Mouse (Mus musculus) right cerebral cortex, postnatal 25 days (tissue): ENCODE results near the gene Trim27.

ENCODE experiments used
- DNase-seq: peaks from one replicate; pipeline ENCODE4 v3.0.0; 2022

Gene Trim27

DNA sequence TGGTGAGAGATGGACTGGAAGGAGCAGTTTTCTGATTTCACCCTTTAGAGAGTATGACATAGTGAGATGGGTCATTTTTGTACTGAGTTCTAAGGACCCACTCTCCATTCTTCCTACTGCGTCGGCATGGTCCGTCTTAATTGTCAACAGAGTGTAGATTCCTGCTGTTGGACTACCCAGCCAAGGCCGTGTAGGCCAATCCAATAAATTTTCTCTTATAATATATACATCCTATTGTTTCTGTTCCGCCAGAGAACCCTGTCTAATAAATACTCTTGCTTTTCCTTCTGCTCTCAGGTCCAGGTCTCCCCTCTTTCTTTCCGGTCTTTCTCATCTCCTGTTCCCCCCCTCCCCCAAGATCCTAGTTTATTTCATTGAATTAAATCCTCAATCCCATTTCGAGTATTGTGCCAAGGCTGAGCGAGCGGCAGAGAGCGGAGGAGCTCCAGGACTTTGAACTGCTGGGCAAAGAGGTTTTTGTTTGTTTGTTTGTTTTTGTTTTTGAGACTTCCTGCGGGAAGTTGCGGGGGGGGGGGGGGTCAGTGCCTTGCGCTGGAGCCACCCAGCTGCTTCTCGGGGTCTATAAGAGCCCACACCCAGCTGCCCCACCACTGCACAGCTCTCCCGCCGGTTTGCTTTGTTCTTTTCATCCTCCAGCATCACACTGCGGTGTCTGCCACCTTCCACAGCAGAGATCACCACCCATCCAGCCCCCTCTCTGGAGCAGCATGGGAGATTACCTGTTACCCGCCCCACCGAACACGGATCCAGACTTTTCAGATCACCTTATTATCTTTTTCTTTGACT lies 42.6 kb downstream of the Trim27 start:
- no peak for DNase-seq

DNA sequence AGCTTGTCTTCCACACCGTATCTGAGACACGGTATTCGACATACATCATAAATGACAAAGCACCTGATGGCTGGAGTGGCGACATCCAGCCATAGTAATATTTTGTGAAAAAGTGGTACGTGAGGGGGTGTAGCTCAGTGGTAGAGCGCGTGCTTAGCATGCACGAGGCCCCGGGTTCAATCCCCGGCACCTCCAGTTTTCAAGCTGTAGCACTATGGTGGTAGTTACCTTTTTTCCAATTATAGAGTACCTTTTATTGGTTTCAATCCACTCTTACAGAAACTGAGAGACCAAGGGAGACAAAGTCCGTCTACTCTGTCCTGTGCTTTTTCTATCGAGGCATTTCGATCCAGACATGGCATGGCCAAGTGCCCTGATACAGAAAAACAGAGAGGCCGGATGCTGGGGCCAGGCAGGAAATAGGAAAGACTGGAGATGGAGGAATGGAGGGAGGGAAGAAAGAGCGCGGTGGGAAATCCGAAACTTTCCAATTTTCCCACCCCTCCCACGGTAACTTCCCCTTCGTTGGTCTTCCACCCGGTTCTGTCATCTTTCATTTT lies 43.3 kb downstream of the Trim27 start:
- DNase-seq = peak; percentile 87

DNA sequence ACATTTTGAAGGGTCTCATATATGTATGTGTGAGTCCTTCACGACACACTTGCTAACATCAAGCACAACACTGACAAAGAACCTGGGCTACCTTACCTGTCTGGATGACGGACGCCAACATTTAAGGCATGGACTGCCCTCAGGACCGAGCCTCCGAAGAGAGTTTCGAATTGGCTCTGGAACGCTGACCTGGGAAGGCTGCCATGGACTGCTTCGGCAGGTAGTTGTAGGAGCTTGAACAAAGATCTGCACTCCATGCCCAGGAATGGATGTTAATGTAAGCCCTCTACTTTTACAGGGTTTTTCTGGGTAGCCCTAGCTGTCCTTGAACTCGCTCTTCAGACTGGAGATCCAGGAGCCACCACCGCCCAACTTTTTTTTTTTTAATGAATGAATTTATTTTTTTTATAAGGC lies 44.0 kb downstream of the Trim27 start:
- DNase-seq = no peak

DNA sequence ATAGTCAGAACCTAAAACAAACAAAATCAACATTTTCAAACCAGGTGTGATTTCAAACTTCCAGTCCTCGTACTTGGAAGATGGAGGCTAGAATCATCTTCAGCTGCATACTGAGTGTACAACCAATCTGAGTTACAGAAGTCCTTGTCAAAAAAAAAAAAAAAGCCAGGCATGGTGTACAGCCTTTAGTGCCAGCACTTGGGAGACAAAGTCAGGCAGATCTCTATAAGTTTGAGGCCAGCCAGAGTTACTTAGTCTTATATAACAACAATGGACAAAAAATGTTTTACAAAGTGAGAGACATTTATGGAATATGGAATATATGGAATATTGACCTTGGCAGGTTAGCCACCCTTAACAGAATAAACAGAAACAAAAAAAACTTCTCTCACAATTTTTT lies 45.1 kb downstream of the Trim27 start:
- DNase-seq = no peak

DNA sequence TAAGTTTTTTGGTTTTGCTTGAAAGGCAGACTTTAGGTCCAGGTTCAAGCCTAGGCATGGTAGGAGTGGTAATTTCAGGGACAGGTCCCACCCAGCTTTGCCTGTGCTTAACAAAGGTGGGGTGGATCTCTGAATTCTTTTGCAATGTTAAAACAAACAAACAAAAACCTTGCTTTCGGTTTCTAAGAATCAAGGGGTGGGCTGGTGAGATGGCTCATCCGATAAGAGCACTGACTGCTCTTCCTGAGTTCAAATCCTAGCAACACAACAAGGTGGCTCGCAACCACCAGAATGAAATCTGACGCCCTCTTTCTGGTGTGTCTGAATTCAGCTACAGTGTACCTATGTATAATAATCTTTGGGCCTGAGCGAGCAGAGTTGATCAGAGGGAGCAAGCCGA lies 46.0 kb downstream of the Trim27 start:
- DNase-seq = no peak

DNA sequence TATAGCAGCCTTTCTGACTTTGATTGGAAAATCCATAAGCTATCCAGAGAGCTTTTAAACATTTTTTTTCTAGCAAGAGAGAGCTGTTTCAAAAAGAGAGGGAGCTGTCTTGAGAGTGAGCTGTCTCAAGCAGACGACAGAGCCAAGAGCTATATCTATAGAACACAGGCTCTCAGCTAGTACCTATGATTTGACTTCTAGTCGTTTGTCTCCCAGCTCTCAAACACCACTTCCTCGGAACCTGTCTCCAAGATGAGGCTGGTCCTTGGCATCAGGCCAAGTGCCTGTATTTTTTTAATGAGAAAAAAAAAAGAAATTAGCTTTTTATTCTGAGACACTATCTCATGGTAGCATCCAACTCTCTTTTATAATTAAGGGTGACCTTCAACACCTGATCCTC lies 46.8 kb downstream of the Trim27 start:
- DNase-seq = no peak

DNA sequence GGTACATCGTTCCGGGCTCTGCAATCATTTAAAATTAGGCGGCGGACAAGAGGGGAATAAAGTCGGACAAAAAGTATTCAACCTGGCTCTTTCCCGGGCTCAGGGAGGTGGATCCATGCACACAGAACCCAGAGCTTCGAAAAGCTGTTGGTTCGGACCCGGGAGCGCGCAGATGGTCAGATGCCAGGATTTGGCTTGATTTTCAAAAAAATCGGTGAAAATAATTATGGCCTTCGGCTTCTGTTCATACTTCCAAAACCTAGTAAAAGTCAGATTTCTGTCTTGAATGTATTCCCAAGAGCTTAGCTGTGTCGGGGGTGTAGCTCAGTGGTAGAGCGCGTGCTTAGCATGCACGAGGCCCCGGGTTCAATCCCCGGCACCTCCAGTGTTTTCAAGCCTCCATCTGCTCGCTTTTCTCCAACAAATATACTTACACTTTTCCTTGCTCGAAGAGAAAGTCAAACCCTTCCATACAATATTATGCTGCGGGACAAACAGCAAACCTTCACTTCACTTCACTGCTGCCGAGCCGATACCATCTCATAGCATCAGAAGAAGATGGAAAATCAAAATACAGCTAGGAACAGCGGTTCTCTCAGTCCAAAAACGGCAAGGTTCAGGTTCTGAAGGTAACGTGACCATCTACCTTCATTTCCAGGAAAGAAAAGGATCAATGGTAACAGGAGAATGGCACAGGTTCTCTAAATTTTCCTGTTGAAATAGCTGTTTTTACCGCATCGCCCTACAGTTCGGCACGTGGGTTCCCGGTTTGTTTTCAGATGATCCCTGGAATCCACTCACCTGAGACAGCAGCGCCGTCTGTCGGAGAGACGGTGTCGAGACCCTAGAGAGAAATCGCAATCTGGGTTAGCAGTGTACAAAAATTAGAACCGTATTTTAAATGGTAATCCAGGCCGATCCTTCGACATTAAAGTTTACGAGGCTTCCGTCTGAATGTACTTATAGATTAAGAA lies 54.8 kb downstream of the Trim27 start:
- DNase-seq = peak; percentile 82

DNA sequence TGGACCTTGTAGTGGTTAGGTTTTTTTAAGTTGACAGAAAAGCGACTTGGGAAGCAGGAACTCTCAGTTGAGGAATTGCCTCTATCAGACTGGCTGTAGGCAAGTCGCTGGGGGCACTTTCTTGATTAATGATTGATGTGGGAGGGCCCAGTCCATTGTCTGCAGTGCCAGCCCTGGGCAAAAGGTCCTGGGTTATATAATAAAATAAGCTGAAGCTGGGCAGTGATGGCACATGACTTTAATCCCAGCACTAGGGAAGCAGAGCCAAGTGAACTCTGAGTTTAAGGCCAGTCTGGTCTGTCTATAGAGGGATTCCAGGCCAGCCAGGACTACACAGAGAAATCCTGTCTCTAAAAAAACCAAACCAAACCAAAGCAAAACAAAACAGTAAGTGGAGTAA lies 57.5 kb downstream of the Trim27 start:
- DNase-seq = no peak

DNA sequence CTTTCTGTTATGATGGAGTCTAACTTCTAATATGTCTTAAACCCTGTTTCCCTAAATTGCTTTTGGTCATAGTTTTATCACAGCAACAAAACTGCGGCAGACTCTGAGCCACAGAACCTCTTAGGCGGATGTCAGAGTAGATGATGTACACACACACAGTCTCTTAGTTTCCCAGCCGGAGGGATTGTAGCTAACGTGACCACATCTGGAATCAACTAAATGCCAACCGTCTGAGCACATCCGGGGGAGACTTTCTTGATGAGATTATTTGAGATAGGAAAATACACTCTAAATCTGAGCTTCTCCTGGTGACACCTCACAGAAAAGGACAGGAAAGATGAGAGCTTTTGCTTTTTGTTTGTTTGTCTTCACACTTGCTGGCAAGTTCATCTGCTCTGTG lies 57.9 kb downstream of the Trim27 start:
- DNase-seq = no peak

DNA sequence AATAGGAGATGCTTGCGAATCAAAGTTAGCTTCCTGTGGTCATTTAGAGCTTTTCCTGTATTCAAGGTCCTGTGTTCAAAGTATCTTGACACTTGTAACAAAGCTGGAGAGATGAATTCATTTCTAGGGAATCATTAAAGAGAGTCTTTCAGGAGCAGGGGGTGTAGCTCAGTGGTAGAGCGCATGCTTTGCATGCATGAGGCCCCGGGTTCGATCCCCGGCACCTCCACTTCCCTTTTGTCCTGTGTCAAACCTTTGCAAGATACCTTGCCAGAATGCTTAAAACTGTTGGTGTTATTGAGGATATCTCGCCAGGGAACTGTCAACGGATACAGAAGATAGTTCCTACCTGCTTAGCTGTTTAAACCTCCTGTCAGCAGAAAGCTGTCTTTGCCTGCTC lies 61.5 kb downstream of the Trim27 start:
- DNase-seq = no peak

DNA sequence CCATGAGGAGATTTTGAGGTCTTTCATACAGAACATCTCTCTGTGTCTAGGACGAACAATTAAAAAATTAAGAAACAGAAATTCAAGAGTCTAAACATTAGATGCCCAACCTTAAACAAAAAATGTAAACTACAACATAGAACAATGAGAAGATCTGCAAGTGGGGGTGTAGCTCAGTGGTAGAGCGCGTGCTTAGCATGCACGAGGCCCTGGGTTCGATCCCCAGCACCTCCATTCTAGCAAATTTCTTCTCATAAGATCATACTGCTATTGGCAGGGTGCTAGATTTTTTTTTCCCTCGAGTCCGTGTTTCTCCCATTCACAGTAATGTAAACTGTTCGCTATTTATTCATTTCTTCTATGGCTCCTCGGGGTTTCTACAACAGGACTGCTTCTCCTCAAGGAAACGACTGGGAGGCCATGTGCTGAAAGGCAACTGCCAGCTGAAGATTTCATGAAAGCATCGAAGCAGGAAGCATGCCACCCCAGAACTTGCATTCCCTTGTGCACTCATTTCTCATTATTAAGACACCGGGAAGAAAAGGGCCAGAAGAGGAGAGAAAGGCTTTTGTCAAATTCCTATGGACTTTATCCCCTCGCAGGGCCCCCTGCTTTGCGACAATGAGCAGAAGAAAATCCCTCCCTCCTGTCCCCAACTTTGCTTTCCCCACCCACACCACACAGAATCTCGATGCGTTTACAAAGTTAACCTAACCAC lies 63.3 kb downstream of the Trim27 start:
- DNase-seq = no peak

DNA sequence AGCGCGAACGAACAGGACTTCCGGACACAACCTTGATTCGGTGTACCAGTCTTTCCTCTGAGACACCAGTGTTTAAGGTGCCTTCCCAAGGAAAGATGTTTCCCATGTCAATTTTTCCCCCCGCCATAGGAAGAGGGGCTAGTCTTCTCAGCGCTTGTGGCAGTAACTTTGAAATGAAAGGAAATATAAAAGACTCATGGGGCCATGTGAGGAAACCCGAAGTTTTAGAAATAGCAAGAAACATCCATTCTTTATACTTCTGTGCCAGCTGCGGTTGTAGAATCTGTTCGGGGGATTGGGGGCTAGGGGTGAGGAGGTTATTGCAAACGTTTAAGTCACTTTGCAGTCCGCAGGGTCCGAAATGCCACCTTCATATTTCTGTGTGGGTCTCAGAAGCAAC lies 64.0 kb downstream of the Trim27 start:
- no peak for DNase-seq

DNA sequence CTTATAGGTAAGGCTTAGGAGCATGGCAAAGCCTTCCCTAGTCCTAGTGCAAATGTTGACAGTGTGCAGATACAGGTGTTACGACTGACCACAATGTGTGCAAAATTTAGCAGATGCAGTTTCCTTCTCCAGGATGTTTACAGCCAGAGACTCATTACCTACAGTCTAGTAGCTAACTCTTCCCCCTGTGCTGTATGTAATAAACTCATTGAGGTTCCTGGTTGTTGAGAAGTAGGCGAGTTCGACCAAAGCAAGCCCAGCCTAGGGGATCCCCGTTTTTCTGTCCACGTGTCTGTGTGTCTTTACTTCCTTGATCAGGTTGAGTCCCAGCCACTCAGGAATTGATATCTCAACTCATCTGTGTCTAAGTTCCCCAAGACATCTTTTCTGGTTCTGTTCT lies 64.8 kb downstream of the Trim27 start:
- DNase-seq = no peak
